Mouse (Mus musculus) lung, embryonic 14.5 days (tissue): ENCODE results near the gene Tbc1d25. TPM values are rescaled to one million over a fixed set of nuclear protein-coding genes. Genes with fewer than 3 reads are reported as not detected.

Source experiments
- ATAC-seq: fragments of 200-750 bp; cut with Nextera tagmentation; 2 replicates; pipeline ENCODE4 v1.8.0; 2017; ENCODE audit warnings: mild to moderate bottlenecking, moderate TSS enrichment, moderate library complexity; ENCODE audit not compliant: insufficient read depth
- DNase-seq: peaks from one replicate; pipeline ENCODE4 v3.0.0-alpha.2; 2015
- H3K27ac ChIP-seq: fragments of 300-500 bp; sonication (generic); 2 replicates; pipeline ENCODE4 v1.5.1; 2014; ENCODE audit warnings: low read depth, mild to moderate bottlenecking, moderate library complexity
- H3K27me3 ChIP-seq: fragments of 300-500 bp; sonication (generic); 2 replicates; pipeline ENCODE4 v1.6.1; 2014; ENCODE audit warnings: low read length, control low read depth; ENCODE audit not compliant: insufficient read depth
- H3K36me3 ChIP-seq: fragments of 300-500 bp; sonication (generic); 2 replicates; pipeline ENCODE4 v1.6.1; 2014; ENCODE audit warnings: control low read depth; ENCODE audit not compliant: insufficient read depth
- H3K4me1 ChIP-seq: fragments of 300-500 bp; sonication (generic); 2 replicates; pipeline ENCODE4 v1.6.1; 2014; ENCODE audit warnings: antibody characterized with exemption, control low read depth; ENCODE audit not compliant: insufficient read depth
- H3K4me2 ChIP-seq: fragments of 300-500 bp; sonication (generic); 2 replicates; pipeline ENCODE4 v1.6.1; 2014; ENCODE audit warnings: mild to moderate bottlenecking
- H3K4me3 ChIP-seq: fragments of 300-500 bp; sonication (generic); 2 replicates; pipeline ENCODE4 v1.5.1; 2014; ENCODE audit warnings: low read depth, low read length
- H3K9ac ChIP-seq: fragments of 300-500 bp; sonication (generic); 2 replicates; pipeline ENCODE4 v1.6.1; 2014
- H3K9me3 ChIP-seq: fragments of 300-500 bp; sonication (generic); 2 replicates; pipeline ENCODE4 v1.6.1; 2016; ENCODE audit warnings: low read depth, low read length, control low read depth
- CTCF ChIP-seq: IDR thresholded peaks from 2 replicates; pipeline ENCODE4 v1.5.1; 2016; ENCODE audit warnings: antibody characterized with exemption, low read depth
- WGBS: fragments of 180-500 bp; shearing (Covaris S2); extraction: QIAGEN DNeasy Blood & Tissue Kit; methylation state at CpG from one replicate; pipeline ENCODE4 v1.1.7; 2014; 5-methylcytosine and 5-hydroxymethylcytosine counted together
- polyA plus RNA-seq: library from polyadenylated mRNA; unstranded; fragments of >200 nt; fragmentation: Nextera tagmentation; extraction: Ambion mirVana; gene quantifications from 2 replicates; pipeline ENCODE4 v1.2.1, GENCODE M21; 2014

The Tbc1d25 gene
- 12.4 and 12.6 TPM in 2 replicates for polyA plus RNA-seq

DNA sequence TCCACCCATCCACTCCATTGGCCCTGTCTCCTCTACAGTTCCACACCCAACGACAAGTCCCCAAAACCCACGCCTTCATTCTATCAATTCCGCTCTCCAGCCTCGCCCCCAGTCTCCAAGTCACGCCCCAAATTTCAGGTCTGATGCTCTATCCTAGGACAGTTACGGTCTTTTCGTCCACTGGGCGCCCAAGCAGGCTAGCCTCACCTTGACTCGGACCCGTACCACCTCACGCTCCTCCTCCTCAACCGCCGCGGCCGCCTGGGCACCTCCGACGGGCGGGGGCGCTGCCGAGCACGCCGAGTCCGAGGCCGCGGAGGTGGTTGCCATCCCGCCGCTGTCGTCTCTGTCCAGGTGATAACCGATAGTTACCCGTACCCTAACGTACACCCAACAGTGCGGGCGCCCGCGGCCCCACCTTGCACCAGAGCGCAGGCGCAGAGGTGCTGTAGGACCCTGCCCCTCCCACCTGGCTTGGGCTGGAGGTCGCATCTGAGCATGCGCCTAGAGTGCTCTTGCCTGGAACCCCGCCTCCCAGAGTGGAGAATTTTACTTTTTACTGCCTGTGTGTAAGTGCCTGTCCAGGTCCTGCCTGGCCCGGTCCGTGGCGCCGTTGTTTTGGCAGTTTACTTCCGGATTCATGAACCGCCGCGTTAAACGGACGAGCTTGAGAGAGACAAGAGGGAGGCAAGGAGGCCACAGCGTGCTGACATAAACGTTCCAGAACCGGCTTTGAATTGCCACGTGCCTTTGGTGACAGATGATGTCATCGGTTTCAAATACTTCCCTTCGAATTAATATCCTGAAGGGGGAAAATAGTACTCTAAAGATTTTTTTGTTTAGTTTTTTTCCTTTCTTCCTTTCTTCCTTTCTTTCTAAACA is at the start of gene Tbc1d25:
Gene Tbc1d25 (minus strand): TSS at position 678 of the 882 bp plus-strand sequence.
- no peak within 1 kb of the TSS; the same call in 1 of the 2 replicates for H3K27ac ChIP-seq
- ATAC-seq (peak; percentile 95), DNase-seq (peak; percentile 91)
- peak within 1 kb of the TSS; percentile 45 for H3K9ac ChIP-seq
- H3K9me3 ChIP-seq = no peaks in the 10 kb centered on the region
- 8% methylated on average over 56 of the region's 56 CpGs for WGBS
- 0 out of 2 replicates have a peak, but pooled peaks cover 3% of the 10 kb centered on the region for H3K36me3 ChIP-seq
- no peaks in the 10 kb centered on the region for H3K27me3 ChIP-seq
- peak within 1 kb of the TSS; percentile 52 for H3K4me3 ChIP-seq
- no peaks in the 10 kb centered on the region for H3K4me1 ChIP-seq
- H3K4me2 ChIP-seq = peak within 1 kb of the TSS; percentile 59
- peak; percentile 29 for TF ChIP-seq CTCF

DNA sequence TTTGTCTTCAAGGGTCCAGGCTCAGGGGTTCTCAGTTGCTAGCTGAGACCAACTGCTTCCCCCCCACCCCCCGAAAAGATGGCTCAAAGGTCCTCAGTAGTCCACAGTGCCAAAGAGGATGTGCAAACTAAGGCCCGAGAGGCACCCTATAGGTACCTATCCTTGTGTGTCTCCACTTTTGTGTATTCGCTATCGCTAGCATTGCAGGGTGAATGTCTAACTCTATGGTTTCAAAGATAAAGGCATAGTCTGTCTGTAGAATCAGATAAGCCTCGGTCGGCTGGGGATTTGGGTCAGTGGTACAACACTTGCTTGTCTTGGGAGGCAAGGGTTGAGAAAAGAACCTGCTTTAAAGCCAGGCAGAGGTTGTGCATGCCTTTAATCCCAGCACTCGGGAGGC is 47.5 kb upstream of the Tbc1d25 start:
- no peak for TF ChIP-seq CTCF
- Histone ChIP-seq H3K27me3 (no peaks in the 10 kb centered on the region), H3K27ac (no peak overlapping the region), H3K9ac (no peak overlapping the region), H3K4me1 (no peaks in the 10 kb centered on the region), H3K36me3 (no peaks in the 10 kb centered on the region), H3K4me3 (no peak overlapping the region), H3K4me2 (no peak overlapping the region), H3K9me3 (no peaks in the 10 kb centered on the region)
- no peak for ATAC-seq
- WGBS = 82% methylated on average over 7 of the region's 7 CpGs
- DNase-seq = no peak

DNA sequence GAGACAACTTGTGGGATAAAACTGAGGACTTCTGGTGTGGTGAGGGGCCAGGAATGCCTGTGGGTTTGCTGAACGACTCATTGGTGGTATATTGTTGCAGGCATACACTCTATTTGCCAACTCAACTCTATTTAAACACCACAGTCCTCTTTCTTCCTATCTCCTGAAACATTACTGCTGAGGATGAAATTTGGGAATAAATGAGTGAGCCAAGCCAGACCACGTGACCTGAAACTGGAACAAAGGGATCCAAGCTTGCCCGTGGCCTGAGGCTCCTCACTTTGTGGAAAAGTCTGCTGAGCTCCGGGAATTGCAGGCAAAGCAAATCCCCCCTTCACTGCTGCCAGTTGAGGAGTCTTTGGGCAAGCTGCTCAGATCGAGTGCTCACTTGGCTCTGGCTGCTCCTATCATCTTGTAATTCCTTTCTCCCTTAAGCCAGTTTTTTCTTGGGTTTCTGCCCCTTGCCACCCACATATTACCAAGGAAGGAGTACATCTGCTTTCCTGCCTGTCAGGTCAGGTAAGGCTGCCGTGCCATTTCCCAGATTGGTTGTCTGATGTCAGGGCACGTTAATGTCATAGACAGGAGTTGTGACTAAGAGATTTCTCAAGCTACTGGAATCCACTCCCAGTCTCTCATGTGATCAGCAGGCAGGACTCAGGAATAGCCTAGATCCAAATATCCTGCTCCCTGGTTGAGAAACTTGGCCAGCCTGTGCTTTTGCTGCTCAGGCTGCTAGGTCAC is 46.9 kb upstream of the Tbc1d25 start:
- H3K36me3 ChIP-seq = no peaks in the 10 kb centered on the region
- no peak overlapping the region for H3K4me2 ChIP-seq
- no peak overlapping the region for H3K9ac ChIP-seq
- no peaks in the 10 kb centered on the region for H3K27me3 ChIP-seq
- ATAC-seq = no peak
- no peak overlapping the region for H3K4me3 ChIP-seq
- 51% methylated on average over 7 of the region's 7 CpGs for WGBS
- no peak for DNase-seq
- no peak overlapping the region for H3K27ac ChIP-seq
- H3K4me1 ChIP-seq = no peaks in the 10 kb centered on the region
- H3K9me3 ChIP-seq = no peaks in the 10 kb centered on the region
- TF ChIP-seq CTCF = no peak

DNA sequence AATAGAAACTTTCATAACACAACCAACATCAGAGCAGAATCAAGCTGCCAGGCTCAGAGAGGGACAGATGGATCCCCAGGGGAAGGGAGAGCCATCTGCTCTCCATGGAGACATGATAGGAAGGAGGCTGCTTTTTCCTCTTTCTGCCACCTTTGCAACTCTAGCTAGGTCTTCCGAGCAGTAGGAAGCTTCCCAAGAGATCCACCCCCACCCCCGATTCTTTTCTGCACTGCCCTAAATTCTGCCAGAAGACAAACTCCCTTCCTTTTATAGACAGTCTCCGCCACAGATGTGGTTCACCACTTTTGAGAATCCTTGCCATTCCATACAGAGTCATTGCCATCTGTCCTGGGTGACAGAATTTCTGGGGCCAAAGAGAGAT is 46.3 kb upstream of the Tbc1d25 start:
- no peak overlapping the region for H3K4me2 ChIP-seq
- no peaks in the 10 kb centered on the region for H3K9me3 ChIP-seq
- 61% methylated on average over 3 of the region's 3 CpGs for WGBS
- H3K36me3 ChIP-seq = no peaks in the 10 kb centered on the region
- H3K27ac ChIP-seq = no peak overlapping the region
- no peak overlapping the region for H3K9ac ChIP-seq
- ATAC-seq (no peak), DNase-seq (no peak)
- no peaks in the 10 kb centered on the region for H3K4me1 ChIP-seq
- H3K4me3 ChIP-seq = no peak overlapping the region
- no peaks in the 10 kb centered on the region for H3K27me3 ChIP-seq
- no peak for TF ChIP-seq CTCF

GRCm38 (mm10) chrX:8219651-8220050 is 43.7 kb upstream of the Tbc1d25 start:
- H3K27me3 ChIP-seq = no peaks in the 10 kb centered on the region
- WGBS = 28% methylated on average over 8 of the region's 8 CpGs
- H3K4me3 ChIP-seq = no peak overlapping the region
- DNase-seq = peak; percentile 30
- no peaks in the 10 kb centered on the region for H3K36me3 ChIP-seq
- no peak overlapping the region for H3K4me2 ChIP-seq
- no peak for TF ChIP-seq CTCF
- no peaks in the 10 kb centered on the region for H3K4me1 ChIP-seq
- H3K27ac ChIP-seq = no peak overlapping the region
- no peak overlapping the region for H3K9ac ChIP-seq
- H3K9me3 ChIP-seq = no peaks in the 10 kb centered on the region
- peak; percentile 38; the same call in 1 of the 2 replicates for ATAC-seq

DNA sequence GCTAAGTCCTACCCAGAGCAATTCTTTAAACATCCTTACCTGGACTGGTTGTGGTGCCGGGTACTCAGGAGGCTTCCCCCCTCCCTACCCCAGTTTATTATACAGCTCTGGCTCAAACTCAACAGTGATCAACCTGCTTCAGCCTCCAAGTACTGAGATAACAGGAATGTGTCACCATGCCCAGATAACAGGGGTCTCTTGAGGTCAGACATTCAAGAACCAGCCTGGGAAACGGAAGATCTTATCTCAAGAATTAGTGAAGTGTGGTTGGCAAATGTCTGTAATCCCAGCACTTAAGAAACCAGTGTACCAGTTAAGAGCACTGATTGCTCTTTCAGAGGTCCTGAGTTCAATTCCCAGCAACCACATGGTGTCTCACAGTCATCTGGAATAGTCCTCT is 42.1 kb upstream of the Tbc1d25 start:
- Histone ChIP-seq H3K4me3 (no peak overlapping the region), H3K36me3 (no peaks in the 10 kb centered on the region), H3K4me1 (no peaks in the 10 kb centered on the region), H3K4me2 (no peak overlapping the region), H3K9ac (no peak overlapping the region), H3K27me3 (no peaks in the 10 kb centered on the region), H3K9me3 (no peaks in the 10 kb centered on the region), H3K27ac (no peak overlapping the region)
- no peak for DNase-seq
- 49% methylated on average over 2 of the region's 2 CpGs for WGBS
- no peak for ATAC-seq
- TF ChIP-seq CTCF = no peak

- Histone ChIP-seq H3K27ac (no peak overlapping the region), H3K9ac (no peak overlapping the region), H3K4me1 (no peaks in the 10 kb centered on the region), H3K4me3 (no peak overlapping the region), H3K27me3 (no peaks in the 10 kb centered on the region), H3K4me2 (no peak overlapping the region), H3K9me3 (no peaks in the 10 kb centered on the region), H3K36me3 (no peaks in the 10 kb centered on the region)
- 34% methylated on average over 6 of the region's 6 CpGs for WGBS
- DNase-seq (no peak), ATAC-seq (no peak)
- no peak for TF ChIP-seq CTCF
These were observed 41.4 kb upstream of the Tbc1d25 start for GRCm38 (mm10) chrX:8217383-8217782.
